Mouse (Mus musculus) spleen, postnatal 4 days (tissue): ENCODE measurements around the gene Arrdc2.

Experiments
- DNase-seq, 2 experiments: peaks; one replicate each; pipeline ENCODE4 v3.0.0; 2022; ENCODE audit warnings: low spot score in 2 of 2

Gene Arrdc2

DNA sequence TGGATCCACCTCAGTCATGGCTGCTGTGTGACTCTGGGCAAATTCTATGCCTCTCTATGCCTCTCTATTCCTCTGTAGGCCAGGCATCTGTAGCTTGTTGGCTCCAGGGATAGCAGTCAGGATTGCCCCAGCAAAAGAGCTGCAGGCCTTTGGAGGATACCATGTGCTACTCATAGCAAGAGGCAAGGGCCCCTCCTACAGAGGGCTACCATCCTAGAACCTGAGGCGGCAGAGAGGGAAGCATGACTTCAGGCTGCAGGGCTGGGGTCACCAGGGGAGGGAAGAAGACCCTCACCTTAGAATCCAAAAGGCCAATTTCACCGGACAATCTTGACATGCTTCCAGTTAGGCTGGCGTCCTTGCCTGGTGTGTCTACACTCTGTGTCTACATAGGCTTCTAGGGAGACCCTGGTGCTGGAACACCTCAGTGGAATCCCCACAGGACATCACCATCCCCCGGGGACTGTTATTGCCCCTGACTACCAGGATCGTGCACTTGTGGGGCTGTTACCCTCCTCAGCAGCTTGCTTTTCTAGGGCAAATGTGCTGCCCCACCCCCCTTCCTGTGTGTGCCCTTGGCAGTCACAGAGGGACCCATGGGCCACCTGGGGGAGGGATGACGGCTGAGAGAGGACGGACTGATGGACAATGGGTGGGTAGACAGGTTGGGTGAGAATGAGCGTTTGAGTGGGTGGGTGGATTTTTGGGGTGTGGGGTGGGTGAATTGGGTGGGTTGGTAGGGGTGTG is 30.4 kb downstream of the Arrdc2 start:
- DNase-seq, result no peak

DNA sequence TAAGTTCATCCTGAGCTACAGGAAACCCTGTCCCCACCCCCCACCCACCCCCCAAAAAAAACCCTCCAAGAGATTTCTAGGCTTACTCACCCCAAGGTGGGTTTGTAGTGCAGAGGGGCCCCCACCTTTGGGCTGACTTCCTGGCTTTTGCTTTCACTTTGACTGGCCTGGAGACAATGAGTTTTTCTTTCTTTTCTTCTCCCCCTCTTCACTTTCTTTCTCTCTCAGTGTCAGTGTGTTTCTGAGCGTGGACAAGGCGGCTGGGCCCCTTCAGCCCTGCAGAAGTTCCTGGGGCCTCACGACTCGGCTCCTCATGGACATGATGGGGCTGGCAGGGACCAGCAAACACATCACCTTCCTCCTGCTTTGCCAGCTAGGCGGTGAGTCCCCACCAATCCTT is 31.3 kb downstream of the Arrdc2 start, which contains the start of gene Il12rb1:
Gene Il12rb1, plus strand, starts transcription at position 211 of the 400 bp plus-strand sequence.
- DNase-seq, result no peak

DNA sequence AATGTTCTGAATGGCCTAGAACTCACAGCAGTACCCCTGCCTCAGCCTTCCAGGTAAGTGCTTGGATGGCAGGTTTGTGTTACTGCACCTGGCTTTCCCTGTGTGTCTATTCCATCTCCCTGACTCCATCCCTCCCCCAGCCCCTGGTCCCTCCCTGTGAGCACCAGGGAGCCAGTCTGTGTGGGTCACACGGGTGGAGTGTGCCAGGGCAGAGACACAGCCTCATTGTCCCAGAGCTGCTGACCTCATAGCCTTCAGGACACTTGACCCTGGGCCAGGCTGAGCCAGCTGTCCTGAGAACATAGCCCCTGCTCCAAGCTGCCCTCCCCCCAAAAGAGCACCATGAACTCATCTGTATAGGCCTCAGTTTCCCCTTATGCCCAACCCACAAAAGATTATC is 32.2 kb downstream of the Arrdc2 start:
- no peak for DNase-seq

DNA sequence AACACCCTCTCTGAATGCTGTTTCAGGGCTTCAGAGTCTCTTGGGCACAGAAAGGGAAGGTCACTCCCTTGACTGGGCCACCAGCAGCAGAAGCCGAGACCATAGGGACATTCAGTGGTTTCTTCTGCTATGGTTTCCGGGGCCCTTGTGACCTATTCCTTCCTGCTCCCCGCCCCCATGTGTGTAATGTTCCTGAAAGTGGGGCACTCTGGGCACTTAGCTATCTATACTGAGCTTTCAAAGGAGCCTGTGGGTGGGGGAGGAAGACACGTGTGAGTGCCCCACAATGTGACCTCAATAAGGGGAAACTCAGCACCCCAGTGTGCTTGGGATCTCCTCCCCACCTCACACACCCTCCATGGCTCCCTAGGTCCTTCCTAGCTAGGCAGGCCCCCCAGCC is 33.0 kb downstream of the Arrdc2 start:
- peak in 1 of 2 experiments; percentile 67 for DNase-seq

DNA sequence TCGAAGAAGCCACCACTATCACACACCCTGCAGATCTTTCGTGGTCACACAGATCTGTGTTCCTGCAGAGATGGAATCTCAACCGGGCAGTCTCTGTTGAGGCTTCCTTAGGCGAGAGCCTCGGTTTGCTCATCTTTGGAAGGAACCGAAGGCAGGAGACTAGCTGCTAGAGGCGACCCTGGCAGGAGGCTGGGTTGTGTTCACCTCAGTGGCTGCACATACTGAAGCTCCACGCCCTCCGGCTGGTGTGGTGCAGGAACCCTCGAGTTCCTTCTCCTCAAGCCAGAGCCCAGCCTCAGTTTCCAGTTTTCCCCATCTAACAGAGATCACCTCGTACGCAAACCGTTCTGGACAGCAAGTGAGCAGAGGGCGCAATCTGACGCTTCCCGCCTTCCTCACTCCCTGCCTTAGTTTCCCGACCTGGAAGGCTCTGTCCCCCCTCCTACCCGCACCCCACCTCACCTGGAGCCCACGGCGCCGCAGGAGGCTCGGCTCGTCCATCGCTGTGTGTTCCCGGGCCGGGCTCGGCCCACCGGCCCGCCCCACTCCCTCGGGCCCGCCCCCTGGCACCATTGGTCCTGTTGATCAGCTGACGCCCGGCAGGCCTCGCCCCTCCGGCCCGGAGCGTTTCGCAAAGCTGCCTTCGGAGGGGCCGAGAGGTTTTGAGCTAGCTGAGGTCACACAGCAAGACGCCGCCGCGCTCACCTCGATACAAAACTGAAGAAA is 34.9 kb downstream of the Arrdc2 start, which contains the start of gene Mast3:
Gene Mast3, minus strand, starts transcription at position 574 of the 726 bp plus-strand sequence.
- DNase-seq, result peak; percentile 86 to 93

DNA sequence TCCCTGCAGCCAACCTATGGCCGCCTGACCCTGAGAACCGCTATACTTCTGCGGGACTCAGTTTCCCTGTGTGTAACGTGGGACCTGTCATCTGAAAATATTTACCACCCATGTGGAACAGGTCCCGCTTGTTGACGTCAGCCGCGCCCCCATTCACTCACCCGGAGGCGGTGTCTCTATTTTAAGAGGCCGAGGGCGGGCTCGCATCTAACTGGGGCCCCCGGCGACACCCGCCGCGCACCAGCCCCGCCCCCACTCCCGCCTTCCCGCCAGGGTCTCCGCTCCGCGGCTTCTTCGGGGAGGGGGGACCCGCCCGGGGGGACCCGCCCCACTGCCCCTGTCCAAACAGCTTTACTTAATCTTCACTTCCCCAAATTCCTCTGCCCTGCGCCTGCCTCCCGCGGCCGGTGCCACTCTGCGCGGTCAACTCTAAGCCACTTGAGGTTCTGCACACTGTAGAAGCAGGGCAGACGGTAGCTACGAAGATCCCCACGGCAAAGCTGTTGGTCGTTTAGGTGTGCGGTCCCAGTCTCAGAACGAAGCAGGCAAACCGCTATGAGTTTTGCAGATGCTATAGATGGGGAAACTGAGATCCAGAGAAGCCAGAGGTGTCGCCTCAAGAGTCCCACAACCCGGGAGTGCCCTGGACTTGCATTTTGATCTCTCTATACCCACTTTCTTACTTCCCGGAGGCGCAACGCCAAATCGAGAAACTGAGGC is 35.6 kb downstream of the Arrdc2 start:
- peak; percentile 81 to 88 for DNase-seq

DNA sequence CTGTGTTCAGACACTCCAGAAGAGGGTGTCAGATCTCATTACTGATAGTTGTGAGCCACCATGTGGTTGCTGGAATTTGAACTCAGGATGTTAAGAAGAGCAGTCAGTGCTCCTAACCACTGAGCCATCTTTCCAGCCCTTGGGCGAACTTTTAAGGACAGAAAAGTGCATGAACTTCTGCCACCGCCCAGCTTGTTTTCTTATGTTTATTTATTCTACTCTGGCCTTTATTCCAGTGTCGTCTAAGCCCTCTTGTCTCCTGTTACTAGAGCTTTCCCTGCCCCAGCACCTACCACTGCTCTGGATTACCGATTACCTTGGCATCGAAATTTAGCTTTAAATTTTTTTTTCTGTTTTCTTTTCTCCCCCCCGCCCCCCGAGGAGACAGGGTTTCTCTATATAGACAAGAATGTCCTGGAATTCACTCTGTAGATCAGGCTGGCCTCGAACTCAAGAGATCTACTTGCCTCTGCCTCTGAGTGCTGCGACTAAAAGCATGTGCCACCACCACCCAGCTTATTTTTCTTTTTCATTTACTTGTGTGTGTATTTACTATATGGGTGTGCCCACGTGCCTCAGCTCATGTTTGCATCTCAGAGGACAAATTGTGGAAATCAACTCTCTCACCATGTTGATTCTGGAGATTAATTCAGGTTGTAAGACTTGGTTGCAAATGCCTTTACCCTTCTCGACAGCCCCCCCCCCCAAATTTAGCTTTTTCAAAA is 36.6 kb downstream of the Arrdc2 start:
- DNase-seq, result no peak

DNA sequence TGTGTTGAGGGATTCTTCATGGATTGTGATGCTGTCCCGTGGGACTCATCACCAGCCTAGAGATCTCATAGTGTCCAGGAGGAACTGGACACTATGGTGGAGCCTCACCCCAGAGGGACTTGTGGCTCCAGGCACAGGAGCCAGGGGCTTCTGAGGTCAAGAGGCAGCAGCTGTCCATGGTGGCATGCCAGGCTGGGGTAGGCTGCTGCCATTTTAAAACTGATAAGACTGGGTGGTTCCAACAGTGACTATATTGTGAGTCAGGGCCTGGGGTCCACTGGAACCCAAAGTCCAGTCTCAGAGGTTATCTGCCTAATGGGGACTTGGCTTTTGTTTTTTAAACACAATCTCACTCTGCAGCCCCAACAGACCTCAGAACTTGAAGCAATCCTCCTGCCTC is 37.7 kb downstream of the Arrdc2 start:
- no peak for DNase-seq

DNA sequence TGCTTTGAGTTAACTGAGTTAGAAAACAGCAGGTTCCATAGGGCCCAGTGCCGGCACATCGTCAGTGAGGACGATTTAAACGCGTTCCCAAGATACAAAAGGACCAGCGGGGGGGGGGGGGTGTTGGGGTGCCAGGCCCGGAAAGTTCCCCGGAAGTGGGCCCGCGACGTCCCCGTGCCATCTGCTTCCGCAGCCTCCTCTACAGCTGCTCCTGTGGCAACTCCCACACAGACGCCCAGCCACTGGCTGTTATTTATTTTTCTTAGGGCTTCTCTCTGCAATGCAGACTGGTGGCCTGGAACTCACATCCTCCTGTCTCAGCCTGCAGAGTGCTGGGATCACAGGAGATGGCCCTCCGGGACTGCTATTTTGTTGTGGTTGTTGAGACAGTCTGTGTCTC is 38.4 kb downstream of the Arrdc2 start:
- DNase-seq, result no peak

DNA sequence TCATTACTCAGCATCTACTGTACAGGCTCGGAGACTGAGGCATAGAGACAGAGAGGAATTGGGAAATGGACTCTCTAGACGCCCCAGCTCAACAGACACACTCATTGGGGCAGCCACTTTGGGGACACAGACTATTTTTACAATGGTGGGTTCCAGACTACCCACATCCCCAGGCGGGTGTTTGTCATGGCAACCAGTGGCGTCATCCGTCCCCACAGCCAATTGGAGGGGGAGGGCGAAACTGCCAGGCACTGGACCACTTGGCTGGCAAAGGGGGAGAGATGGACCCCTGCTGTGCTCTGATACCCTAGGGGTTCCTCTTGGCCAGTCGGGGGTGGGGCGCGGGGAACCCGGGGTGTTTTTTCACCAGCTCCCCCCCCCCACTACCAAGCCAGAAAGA is 38.9 kb downstream of the Arrdc2 start:
- DNase-seq, result no peak

DNA sequence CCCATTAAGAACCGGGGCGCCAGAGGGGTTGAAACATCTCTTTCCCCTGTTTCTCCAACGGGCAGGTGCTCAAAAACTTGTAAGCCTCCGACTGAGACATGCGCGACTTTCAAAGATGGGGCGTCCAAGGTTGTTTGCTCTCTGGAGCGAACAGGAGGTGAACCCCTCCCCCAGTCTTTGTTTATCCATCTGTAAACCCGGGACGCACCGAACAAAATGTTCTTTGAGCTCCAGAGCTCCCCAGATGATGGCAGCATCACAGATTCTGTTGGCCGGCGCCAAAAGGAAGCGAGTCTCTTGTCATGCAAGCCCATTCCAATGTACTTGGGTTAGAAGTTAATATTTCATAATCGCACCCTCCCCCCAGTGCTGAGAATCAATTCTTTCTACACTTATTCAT is 41.2 kb downstream of the Arrdc2 start:
- no peak for DNase-seq

DNA sequence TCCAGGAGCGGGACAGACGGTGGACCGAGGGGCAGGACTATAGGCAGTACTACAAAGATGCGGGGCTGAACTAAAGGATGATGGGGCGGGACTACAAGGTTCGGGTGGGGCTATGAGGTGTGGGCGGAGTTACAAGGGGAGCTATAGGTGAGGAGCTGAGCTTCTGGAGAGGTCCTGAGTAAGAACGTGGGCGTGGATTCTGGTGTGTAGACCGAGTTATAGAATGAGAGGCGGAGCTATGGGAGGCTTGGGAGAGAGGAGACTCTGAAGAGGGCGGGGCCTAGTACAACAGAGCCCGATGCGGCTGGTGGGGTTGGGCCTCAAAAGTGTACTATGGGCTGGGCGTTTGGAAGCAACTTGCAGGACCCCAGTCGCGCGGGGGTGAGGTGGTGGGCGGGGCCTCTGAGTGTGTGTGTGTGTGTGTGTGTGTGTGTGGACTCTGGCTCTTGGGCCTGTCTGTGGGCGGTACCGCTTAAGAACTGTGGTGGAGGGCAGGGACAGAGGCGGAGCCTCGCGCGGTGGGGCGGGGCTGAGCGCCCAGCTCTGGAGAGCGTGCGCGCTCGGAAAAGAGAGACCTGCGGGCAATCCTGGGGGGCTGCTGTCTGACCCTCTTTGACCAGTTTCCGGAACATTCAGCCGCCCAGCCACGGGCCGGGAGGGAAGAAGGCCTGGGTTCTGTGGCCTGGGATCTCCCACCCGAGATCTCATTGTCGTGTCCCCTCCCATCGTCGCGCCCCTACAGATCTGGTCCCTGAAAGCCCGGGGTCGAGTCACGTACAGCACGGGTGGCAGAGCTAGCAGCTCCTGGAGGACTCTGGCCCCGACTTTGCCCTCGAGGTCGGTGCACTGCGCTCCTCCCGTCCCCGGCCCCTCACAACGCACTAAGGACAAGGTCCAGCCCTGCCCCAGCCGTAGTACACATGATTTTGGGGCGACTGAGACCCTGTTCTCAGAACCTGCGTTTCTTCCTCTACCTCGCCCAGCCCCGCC is 42.1 kb downstream of the Arrdc2 start:
- DNase-seq, result peak; percentile 87 to 90

DNA sequence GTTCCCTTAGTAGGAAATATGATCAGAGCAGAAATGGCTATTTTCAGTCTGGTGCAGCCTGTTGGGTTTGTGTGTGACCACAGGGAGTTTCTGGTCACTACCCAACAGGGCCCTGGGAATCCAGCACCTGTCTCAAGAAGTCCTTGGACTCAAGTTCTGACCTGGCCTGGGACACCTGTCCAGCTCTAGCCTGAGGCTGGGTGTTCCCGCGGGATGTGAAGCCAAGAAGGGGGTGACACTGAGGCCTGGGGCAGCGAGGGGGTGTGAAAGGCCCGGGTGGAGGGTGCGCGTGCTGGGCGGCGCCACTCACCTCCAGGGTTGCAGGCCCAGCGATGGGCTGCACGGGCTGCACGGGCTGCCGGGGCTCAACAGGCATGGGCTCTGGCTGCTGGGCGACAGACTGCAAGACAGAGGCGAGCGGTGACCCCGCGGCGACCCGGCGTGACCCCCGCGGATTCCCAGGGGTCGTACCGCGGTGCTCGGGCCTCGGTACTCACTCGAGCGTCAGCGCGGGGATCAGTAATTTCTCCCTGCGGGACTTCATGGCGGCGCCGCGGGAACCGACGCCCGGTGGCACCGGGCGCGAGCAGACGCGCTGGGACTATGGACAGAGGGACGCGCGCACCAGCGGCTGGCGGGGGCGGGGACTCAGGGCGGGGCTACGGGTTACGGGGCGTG is 43.0 kb downstream of the Arrdc2 start:
- no peak for DNase-seq

DNA sequence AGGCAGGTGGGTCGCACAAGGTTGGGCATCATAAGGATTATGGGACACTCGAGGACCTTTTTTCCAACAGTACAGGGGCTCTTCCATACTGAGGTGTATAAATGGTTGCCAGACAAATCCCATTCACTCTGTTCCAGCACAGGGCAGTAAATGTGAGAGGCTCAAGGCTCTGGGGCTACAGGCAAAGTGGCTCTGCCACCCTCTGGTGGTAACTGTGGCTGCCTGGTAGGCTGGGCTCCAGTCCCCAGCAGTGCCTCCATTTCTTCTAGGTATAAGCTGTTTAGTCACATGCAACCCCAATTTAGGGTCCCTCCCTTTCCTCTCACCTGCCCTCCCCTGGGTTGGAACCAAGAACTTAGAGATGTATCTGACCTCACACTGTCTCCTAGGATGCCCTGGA is 44.1 kb downstream of the Arrdc2 start:
- no peak for DNase-seq

DNA sequence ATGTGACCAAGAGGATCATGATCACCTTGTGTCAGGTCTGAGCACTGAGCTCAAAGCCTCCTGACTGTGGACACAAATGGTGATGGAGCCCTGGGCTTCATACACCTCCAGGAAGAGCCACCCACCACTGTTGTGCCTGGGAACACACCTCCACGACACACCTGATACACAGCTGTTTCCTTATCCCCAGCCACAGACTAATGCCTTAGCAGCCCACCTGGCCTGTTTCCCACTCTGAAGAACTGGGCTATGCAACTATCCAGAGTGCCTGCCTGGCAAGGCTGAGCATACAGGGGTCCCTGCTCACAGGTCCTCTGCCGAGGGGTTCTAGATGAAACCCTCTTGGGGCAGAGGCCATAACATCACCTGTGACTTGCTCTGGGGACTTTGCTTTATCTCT is 45.3 kb downstream of the Arrdc2 start:
- DNase-seq, result no peak

DNA sequence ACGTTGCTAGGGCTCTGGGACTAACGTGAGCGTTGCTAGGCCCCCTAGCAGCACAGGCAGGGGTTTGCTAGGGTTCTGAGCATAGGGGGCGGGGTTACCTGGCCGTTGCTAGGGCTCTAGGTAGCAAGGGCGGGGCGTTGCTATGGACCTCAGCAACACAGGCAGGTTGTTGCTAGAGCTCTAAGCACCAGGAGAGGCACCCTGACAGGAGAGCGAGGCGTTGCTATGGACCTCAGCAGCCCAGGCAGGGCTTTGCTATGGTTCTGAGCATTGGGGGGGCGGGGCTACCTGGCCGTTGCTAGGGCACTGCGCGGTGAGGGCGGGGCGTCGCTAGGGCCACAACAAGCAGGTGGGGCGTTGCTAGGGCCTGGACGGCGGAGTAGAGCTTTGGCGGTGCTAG is 46.8 kb downstream of the Arrdc2 start:
- DNase-seq, result peak; percentile 70 to 83

DNA sequence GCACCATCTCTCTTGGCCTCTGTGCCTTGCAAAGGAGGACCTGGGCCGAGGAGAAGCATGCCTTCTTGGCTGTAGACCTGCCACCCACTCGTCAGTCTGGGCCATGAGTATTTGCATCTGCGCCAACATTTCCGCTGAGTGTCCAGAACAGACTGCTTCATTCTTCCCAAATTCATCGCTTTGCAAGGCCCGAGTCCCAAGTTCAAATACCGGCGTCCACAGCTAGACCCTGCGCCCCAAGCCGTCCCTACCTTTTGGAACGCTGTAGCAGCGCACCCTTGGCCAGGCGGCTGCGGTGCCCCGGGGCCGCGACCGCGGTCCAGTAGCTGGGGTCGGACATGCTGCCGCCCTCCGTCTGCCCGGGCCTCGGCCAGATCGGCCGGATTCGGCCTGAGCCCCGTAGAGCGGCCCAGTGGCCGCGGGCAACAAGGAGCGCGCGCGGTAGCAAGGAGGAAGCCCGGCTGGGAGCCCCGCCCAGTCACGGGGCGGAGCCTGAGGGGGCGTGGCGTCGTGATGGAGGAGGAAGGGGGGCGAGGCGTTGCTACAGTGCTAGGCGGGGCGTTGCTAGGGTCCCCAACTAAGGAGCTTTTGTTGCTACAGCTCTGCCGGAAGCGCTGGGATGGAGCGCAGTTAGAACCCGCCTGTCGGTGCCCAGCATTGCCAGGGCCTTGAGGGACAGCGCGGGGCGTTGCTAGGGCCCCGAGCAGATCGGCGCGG is 47.4 kb downstream of the Arrdc2 start:
- peak; percentile 97 to 99 for DNase-seq

DNA sequence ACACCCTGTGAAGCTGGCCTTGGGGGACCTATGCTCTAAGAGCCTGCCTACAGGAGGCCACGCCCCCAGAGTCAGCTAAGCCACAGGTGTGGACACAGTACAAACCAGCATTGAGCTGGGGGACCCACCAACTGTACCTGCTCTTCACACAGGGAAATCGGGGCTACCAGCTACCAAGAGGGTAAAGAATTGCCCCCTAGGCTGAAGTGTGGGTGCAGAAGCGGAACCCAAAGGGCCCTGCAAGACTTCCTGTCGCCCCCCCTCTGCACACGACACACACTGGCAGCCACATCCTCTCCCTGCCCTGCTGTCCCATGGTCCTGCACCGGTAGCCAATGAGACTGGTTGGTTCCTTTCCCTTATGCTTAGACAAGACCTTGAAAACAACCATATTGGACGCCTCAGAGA is 48.2 kb downstream of the Arrdc2 start:
- peak; percentile 66 to 83 for DNase-seq

DNA sequence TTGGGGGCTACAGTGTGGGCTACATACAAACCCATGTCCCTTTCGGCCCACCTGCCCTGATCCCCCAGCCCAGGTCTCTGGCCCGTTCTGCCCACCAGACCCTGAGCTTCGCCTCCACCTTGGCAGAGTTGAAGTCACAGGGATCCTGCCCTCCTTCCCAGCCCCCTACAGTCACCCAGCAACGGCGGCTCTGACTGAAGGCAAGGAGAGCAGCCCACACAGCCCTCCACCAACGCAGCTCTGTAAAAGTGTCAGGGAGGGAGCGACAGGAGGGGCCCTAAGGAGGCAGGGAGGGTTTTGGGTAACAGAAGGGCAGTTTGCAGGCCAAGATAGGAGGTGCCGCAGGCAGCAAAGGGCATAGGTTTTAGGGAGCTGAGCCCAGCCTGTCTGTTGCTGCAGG is 48.7 kb downstream of the Arrdc2 start:
- no peak for DNase-seq
